Mouse (Mus musculus): ENCODE measurements around the gene 4930556J24Rik.
"Not testable (repeated sequence)": the region's sequence is repeated elsewhere in the genome, so short reads cannot be mapped to it uniquely, and the experiment has no call there.

Gene 4930556J24Rik

DNA sequence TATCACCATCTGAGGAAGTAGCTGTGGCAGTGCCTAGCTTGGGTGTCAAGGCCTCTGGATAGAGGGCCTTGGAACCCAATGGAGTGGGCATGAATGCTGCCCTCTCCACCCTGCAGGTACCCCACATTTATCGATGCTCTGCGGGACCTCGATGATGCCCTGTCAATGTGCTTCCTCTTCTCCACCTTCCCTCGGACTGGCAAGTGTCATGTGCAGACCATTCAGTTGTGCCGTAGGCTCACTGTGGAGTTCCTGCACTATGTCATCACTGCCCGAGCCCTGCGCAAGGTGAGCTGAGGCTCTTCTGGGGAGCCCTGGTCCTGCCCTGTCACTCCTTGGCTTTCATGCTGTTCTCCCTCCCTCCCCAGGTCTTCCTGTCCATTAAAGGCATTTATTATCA lies 3.5 kb downstream of the 4930556J24Rik start:
- DNase-seq (ENCODE audit: low spot score in 2 of 2) = no peak

- peak in 1 of 2 experiments; percentile 3 for DNase-seq (ENCODE audit: low spot score in 2 of 2)
Measured at GRCm38 (mm10) chr11:3970361-3970760, 6.2 kb downstream of the 4930556J24Rik start.

DNA sequence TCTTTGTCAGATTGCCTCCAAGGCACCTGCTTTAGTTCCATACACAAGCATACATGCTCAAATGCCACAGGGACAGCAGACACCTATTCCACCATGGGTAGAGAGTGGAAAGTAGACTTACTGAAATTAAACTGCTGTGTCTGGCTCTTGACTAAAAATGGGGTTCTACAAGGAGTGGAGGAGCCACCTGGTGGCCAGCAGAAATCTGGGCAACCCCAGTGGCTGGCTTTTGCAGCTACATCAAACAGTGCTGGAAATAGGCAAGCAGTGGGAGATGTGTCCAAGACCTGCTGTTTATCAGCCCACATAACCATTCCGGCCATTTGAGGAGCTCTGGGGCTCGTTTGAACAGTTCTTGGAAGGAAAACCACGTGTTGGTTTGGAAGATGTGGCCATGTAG lies 6.7 kb downstream of the 4930556J24Rik start:
- DNase-seq (ENCODE audit: low spot score in 2 of 2) = peak in 1 of 2 experiments; percentile 8

- no peak for DNase-seq (ENCODE audit: low spot score in 2 of 2)
Measured at GRCm38 (mm10) chr11:3964416-3965172, 12.0 kb downstream of the 4930556J24Rik start.

DNA sequence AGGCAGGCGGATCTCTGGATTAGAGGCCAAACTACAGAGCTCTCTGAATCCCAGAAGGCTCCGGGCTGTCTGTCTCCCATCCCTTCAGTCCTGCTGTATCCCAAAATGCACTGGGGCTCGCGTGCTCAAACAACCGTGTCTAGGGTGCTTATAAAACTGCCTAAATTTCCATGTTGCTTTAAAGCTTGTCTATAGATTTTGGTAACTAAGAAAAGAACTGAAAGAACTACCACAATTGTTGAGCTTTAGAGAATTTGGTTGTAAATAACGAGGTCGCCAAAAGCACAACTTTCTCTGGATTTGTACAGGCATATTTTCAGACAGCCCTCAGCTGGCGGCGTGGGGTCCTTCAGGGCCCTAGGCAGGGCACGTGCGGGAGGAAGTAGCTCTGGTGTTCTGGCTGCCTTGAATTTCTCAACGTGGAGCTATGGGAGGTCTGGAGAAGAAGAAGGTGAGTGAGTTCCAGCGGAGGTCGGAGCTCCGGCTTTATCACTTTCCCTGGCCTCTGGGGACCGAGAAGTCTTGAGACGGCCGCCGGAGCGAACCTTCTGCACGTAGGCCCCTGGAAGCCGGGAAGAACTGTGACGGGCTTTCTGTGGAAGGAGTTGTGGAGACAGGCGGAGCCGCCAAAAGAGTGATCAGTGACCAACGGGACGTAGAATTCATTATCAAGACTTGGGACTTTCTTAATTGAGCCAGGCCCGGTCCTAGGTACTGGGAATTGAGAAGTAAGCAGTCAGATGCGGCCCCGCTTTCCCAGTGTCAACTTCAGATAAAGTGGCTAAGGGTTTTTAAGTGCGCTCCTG lies 12.8 kb downstream of the 4930556J24Rik start, which contains the start of gene Pes1:
Gene Pes1 (plus strand): TSS at position 366 of the 806 bp plus-strand sequence.
- peak; percentile 75 for DNase-seq (ENCODE audit: low spot score in 2 of 2)

DNA sequence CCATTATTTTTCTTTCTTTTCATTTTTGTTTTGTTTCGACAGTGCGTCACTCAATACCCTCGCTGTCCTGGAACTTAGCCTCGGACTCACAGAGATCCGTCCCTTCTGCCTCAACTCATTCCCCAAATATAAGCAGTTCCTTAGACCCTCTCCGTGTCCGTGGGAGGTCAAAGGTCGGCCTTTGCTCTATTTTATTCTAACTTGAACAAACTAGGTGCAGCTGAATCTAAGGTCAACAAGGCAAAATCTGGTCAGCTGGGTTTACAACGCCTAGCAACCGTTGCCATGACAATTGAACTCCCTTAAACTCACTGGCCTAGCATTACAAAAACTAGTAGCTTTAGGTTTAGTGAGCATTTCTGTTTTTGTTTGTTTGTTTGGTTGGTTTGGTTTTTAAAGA lies 13.4 kb downstream of the 4930556J24Rik start:
- DNase-seq (ENCODE audit: low spot score in 2 of 2) = no peak

GRCm38 (mm10) chr11:3961761-3962160 lies 14.8 kb downstream of the 4930556J24Rik start:
- no peak for DNase-seq (ENCODE audit: low spot score in 2 of 2)

- DNase-seq (ENCODE audit: low spot score in 2 of 2) = no peak
Measured at GRCm38 (mm10) chr11:3960901-3961300, 15.7 kb downstream of the 4930556J24Rik start.

DNA sequence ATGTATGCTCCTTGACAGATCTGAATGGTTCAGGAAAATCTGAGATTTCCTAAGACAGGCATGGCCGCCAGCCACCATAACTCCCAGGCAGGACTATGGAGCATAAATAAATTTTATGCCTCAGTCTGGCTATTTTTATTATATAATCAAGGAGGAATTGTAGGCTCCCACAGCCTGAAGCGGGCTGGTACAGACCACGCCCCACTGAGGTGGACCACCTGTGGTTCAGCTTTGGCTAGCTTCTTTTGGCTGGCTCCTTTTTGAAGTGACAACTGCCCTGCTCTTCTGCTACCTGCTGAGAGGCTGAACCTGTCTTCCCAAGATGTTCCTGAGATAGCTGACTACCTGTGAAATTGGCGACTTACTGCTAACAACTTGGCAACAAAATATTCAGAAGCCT lies 21.2 kb downstream of the 4930556J24Rik start:
- not testable (repeated sequence) for DNase-seq (ENCODE audit: low spot score in 2 of 2)

DNA sequence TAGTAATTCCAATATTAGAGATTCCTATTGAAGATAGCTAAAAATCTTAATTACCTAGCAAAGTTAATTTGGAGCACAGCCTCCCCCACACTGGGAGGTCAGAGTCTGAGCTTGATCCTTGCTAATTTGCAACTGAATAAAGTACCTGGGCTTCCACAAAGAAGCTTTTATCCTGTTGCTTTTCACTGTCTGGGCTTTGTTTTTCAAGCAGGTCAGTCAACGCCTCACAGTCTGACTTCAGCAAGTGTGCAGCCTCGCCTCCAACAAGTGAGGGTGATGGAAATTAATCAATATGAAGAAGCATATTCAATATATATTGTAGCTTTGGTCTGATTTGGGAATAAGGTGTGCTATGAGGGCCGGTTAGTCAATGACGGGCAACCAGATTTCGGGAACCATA lies 21.7 kb downstream of the 4930556J24Rik start:
- not testable (repeated sequence) for DNase-seq (ENCODE audit: low spot score in 2 of 2)

DNA sequence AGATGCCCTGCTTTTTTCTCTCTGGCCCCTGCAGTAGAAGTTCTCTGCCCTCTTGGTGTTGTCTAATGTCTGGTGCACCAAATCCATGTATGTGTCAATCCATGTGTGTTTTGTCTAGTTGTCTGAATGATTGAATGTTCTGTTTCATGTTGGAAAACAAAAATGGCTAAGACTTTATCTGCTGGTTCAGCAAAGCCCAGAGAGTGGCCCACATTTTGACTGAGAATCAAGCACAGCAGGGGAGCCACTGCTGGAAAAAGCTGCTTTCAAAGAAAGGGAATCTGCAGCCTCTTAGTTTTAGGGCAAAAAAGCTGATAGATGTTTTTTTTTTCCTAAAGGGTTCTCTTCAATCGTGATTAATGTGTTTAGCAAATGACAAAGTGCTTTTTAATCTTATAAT lies 30.2 kb downstream of the 4930556J24Rik start:
- DNase-seq (ENCODE audit: low spot score in 2 of 2) = no peak

GRCm38 (mm10) chr11:3941371-3941770 lies 35.2 kb downstream of the 4930556J24Rik start:
- no peak for DNase-seq (ENCODE audit: low spot score in 2 of 2)

- no peak for DNase-seq (ENCODE audit: low spot score in 2 of 2)
Measured at GRCm38 (mm10) chr11:3937321-3937874, 39.2 kb downstream of the 4930556J24Rik start.

DNA sequence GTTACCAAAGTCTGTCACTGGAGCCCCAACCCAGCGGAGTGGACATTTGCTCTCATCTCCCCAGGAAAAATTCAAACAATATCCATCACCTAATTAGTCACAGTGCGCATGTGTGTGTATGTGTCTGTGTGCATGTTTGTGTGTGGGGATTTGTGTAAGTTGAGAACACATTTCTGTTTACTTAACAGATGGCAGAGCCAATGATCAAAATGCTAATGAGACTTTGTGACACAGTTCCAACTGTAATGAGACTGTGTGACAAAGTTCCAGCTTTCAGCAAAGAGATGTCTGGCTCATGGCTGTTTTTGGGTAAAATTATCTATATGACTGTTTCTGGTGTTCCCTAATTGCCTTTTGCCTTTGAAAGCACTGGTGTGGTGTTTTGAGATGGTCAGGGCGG lies 40.3 kb downstream of the 4930556J24Rik start:
- DNase-seq (ENCODE audit: low spot score in 2 of 2) = no peak

GRCm38 (mm10) chr11:3935135-3935534 lies 41.4 kb downstream of the 4930556J24Rik start:
- no peak for DNase-seq (ENCODE audit: low spot score in 2 of 2)

DNA sequence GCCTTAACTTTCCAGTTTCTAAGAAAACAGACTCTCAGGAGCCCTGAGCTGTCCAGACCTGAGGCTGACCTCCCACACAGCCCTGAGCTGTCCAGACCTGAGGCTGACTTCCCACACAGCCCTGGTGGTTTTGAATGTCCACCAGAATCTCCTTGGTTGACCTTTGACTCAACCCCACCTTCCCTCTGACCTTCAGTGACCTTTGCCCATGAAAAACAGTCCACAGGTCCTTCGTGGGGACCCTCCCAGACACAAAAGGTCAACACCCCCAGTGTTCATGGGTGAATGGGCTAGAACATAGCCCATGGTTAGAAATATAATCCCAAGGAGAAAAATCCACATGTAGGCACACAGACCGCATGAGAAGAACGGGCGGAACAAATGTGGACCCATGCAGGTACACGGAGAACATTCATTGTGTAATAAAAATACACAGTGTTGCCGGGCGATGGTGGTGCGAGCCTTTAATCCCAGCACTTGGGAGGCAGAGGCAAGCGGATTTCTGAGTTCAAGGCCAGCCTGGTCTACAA lies 42.8 kb downstream of the 4930556J24Rik start:
- DNase-seq (ENCODE audit: low spot score in 2 of 2) = no peak

- DNase-seq (ENCODE audit: low spot score in 2 of 2) = no peak
Measured at GRCm38 (mm10) chr11:3931511-3932211, 44.9 kb downstream of the 4930556J24Rik start, which contains the start of gene Tcn2. Gene Tcn2 (minus strand): TSS chr11:3932159.

GRCm38 (mm10) chr11:3930931-3931330 lies 45.6 kb downstream of the 4930556J24Rik start:
- DNase-seq (ENCODE audit: low spot score in 2 of 2) = no peak

- no peak for DNase-seq (ENCODE audit: low spot score in 2 of 2)
Measured at GRCm38 (mm10) chr11:3930019-3930418, 46.6 kb downstream of the 4930556J24Rik start.

DNA sequence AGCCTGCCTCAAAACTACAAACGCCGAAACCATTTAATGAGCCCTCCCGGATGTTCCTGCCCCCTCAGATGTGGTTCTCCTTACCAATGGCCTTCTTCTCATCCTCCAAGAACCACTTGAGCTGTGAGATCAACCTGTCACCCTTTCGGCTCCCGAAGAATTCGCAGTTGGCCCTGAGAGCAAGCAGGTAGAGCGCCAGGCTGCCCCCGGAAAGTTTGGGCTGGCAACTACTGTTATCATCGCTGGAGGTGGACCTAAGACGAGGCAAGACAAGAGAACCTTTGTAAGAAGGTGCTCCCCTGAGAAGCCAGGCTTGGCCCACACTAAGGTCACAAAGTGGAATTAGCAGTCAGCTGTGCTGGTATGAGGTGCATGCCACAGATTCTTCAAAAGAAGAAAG lies 50.7 kb downstream of the 4930556J24Rik start:
- DNase-seq (ENCODE audit: low spot score in 2 of 2) = no peak

- no peak for DNase-seq (ENCODE audit: low spot score in 2 of 2)
Measured at GRCm38 (mm10) chr11:3922731-3923130, 53.8 kb downstream of the 4930556J24Rik start.

DNA sequence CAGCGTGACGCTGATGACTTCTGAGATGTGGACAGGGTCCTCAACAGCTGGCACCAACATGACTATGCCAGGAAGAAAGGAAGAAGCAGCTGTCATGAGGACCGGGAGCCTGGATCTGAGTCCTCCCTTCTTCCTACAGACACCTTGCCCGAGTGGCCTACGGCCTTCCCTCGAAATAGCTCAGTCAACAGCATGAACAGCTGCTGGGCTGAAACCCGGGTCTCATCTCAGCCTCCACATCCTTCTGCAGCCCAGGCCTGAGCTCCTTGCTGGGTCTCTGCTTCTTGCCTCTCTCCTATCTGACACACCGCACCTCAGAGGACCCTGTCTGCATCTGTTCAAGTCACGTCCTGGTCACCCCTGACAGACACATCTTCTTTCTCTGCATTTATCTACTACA lies 54.5 kb downstream of the 4930556J24Rik start:
- DNase-seq (ENCODE audit: low spot score in 2 of 2) = no peak
